Mouse (Mus musculus): Measurements from ENCODE around the gene Clec18a.
"Not testable (repeated sequence)": the region's sequence is repeated elsewhere in the genome, so short reads cannot be mapped to it uniquely, and the experiment has no call there.

Gene Clec18a

DNA sequence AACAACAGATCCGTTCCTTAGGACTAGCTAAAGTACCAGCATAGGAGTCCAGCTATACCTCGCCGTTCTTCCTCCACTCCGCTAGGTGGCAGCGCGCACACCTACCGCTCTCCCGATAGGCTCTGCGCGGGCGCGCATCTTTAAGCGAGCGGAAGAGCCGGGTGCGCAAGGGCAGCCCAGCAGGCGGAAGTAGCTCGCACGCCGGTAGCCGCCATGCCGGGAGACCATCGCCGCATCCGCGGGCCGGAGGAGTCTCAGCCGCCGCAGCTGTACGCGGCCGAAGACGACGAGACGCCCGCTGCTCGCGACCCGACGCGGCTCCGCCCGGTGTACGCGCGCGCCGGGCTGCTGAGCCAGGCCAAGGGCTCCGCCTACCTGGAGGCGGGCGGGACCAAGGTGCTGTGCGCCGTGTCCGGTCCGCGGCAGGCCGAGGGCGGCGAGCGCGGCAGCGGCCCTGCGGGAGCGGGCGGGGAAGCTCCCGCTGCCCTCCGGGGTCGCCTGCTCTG is 36.0 kb downstream of the Clec18a start, which contains the start of gene Exosc6:
TSS of gene Exosc6 (plus strand) at position 182 of the 506 bp plus-strand sequence.
- peak; percentile 94 for DNase-seq (ENCODE audit: low read depth)

DNA sequence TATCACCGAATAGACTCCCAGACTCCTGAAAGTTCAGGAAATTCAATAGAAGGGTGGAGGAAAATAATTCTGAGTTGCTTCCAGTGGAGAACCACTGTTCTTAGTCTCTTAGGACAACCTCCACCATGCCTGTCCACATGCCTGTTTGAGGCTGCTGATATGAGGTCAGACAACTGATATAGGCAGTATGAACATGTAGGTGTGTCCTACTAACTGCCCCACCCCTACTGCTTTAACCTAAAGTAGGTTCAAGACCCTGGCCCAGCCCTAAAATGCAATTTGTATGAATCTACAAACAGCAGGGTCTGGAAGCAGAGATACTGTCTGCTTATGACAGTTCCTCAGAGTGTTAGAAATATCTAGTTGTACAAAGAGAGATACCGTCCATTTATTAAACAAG is 36.6 kb downstream of the Clec18a start:
- DNase-seq (ENCODE audit: low read depth): no peak

DNA sequence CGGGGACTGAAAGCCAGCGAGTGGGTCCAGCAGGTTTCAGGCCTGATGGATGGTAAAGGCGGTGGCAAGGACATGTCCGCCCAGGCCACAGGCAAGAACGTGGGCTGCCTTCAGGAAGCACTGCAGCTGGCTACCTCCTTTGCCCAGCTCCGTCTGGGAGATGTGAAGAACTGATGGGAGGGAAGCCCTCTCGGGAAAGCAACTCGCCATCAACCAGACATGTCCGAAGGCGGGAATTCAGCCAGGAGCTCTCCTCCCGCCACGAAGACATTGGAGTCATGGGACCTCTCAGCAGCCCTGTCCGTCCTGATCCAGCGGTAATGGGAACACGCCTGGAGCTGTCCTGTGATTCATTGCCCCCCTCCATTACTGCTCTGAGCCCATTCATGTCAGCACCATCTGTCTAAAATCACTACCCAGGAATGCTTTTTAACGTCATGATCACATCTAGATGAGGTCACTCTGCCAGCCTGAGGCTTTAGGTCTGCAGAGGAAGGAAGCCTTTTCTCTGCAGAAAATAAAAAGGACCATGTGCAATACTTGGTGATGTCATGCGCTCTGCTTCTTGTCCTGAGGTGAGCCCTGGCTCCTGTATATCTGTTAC is 37.1 kb downstream of the Clec18a start:
- no peak for DNase-seq (ENCODE audit: low read depth)

DNA sequence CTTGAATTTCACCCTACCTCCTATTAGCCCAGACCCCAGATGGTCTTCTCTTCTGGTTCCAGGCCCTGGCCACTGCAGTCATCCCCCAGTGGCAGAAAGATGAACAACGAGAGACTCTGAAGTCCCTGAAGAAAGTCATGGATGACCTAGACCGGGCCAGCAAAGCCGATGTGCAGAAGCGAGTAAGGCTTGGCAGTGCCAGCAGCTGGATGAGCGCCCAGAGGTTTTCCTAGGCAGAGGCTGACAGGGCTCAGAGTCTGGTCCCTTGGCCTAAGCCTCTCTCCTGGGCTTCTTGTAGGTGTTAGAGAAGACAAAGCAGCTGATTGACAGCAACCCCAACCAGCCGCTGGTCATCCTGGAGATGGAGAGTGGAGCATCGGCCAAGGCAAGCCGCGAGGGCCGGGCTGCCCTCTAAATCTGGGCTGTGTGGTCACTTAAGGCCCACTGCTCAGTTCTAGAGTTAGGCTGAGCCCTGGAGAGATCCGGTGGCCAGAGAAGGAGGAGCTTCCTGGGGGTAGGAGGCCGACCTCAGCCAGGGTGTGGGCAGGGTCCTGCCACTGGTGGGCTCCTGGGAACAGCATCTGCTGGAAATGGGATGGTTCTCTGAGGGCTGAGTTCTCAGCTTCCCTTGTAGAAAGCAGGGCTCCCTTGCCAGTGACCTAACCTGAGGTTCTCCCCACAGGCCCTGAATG is 38.3 kb downstream of the Clec18a start:
- no peak for DNase-seq (ENCODE audit: low read depth)

DNA sequence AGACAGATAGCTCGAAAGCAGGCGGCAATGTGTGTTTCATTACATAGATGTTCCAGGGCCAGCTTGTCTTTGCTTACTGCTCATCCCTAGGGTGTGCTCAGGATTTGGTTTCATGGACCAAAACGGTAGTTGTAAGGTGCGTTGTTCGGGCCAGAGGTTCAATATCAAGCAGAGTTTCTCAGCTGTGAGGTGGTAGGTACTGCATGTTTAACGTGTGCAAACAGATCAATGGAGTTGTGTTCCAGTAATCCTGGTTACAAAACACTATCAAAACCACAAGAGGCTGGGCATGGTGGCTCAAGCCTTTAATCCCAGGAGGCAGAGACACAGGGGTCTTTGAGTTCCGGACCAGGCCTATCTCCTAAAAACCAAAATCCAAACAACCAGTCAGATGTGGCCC is 43.1 kb downstream of the Clec18a start:
- no peak for DNase-seq (ENCODE audit: low read depth)

GRCm38 (mm10) chr8:111048694-111049093 is 43.5 kb downstream of the Clec18a start:
- DNase-seq (ENCODE audit: low read depth): peak; percentile 51

- DNase-seq (ENCODE audit: low read depth): peak; percentile 28
Measured at GRCm38 (mm10) chr8:111044003-111044734, 48.1 kb downstream of the Clec18a start.

GRCm38 (mm10) chr8:111042546-111042945 is 49.7 kb downstream of the Clec18a start:
- DNase-seq (ENCODE audit: low read depth): no peak

GRCm38 (mm10) chr8:111036591-111036990 is 55.6 kb downstream of the Clec18a start:
- no peak for DNase-seq (ENCODE audit: low read depth)

DNA sequence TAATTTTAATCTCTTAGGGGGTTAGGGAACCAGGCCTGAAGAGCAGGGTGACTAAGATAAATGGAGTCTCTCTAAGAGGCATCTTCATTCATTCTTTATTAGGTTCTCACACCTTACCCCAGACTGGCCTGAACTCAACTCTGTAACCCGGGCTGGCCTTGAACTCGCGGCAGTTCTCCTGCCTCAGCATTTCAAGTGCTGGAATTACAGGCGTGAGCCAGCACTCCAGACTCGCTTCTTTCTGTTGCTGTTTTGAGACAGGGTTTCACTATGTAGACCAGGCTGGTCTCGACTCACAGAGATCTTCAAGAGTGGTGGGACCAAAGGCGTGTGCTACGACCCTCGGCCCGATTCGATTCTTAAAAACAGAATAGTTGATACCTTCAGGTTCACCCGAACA is 58.0 kb downstream of the Clec18a start:
- DNase-seq (ENCODE audit: low read depth): no peak

DNA sequence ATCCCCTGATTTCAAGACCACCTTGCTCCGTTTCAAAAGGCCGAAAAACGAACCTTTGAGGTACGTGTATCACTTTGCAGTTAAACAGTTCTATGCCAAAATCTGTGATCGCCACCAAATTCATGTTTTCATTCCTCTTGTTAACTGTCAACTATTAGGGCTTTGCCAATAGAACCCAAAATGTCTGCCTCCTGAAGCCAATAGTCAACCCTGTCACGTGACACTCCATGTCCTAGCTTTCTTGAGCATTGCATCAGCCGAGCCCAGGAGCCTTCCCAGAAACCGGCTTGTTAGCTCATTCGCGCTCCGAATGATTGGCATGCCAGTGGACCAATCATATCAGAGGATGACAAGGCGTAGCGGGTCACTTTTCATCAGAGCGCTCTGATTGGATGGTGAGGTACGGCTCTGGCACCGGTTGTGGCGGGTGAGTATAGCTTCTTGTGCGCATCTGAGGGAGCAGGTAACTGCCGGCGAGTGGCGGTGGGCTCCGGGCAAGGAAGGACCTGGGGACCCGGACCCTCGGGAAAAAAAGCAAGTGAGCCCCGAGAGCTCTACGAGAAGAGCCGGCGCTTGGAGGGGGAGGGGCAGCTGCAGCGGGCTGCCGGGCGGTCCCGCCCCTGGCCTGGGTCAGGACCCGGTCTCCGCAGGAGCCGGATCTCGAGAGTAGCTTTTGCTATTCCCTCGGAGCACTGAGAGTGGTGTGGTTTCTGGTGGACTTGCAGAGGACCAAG is 58.6 kb downstream of the Clec18a start:
- DNase-seq (ENCODE audit: low read depth): peak; percentile 100

GRCm38 (mm10) chr8:111032916-111033315 is 59.3 kb downstream of the Clec18a start, which contains the start of gene Aars:
Gene Aars (plus strand): TSS chr8:111033144.
- no peak for DNase-seq (ENCODE audit: low read depth)

DNA sequence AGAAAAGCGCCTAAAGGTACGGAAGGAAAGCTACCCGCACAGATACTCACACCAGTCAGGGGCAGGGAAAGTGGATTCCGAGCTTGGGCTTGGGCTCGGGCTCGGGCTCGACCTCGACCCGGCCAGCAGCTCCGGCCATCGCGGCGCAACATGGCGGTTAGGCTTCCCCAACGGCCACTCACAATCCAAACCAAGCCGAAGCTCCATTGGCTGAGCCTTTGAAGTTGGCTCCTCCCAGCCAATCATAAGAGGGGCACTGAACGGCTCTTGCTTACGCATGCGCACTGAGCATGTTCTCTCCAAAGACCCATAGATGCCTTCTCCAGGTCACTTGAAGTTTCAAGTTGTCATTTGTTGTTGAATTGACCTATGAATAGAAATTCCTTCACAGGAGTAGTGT is 60.7 kb downstream of the Clec18a start, which contains the start of gene Ddx19b:
TSS of gene Ddx19b (minus strand) at position 180 of the 400 bp plus-strand sequence.
- DNase-seq (ENCODE audit: low read depth): no peak

GRCm38 (mm10) chr8:111030045-111030444 is 62.2 kb downstream of the Clec18a start:
- no peak for DNase-seq (ENCODE audit: low read depth)

- peak; percentile 85 for DNase-seq (ENCODE audit: low read depth)
Measured at GRCm38 (mm10) chr8:111029589-111029988, 62.6 kb downstream of the Clec18a start.

GRCm38 (mm10) chr8:111027391-111027937 is 64.8 kb downstream of the Clec18a start:
- DNase-seq (ENCODE audit: low read depth): peak; percentile 84

- DNase-seq (ENCODE audit: low read depth): not testable (repeated sequence)
Measured at GRCm38 (mm10) chr8:111026609-111027008, 65.6 kb downstream of the Clec18a start.

DNA sequence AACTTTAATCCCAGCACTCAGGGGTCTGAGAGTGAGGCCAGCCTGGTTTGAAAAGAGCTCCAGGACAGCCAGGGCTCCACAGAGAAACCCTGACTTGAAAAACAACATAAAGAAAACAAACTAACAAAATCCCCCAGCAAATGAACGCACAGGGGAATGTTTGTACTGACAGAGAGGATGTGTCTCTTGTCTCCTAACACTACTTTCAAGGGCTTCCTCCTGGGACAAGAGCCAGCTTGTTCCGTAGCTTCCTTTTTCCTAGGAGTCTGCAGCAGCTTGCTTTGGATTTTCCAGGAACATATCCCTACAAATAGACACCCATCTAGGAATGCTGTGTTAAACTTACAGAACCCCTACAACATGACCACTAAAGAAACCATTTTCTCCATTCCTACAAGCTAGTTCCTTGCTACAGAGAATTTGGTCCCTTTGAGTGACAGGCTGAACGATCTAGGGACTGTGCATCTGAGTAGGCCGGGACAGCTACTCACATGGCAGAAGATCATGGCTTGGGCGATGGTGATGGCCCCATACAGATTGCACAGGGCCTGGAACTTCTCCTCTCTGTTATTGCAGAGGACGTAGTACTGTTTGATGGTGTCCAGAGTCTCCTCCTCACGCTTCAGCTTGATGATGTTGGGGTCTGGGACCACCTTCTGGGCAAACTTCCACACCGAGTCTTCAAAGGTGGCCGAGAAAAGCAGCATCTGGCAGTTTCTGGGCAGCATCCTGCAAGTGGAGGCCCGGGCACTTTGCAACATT is 81.8 kb downstream of the Clec18a start:
- DNase-seq (ENCODE audit: low read depth): not testable (repeated sequence)

Measured in 416B (cell line).